Mouse (Mus musculus) megakaryocyte, embryonic 14.5 days (primary cell): ENCODE results near the gene Gm20517.

ENCODE experiments used
- FLI1 ChIP-seq: IDR thresholded peaks from 2 replicates; pipeline ENCODE4 v1.6.1; 2012; ENCODE audit warnings: low read length, inconsistent platforms, mixed read lengths
- GATA1 ChIP-seq: IDR thresholded peaks from 3 replicates; pipeline ENCODE4 v1.6.1; 2012; ENCODE audit warnings: mixed read lengths, low read length, inconsistent platforms, borderline replicate concordance

DNA sequence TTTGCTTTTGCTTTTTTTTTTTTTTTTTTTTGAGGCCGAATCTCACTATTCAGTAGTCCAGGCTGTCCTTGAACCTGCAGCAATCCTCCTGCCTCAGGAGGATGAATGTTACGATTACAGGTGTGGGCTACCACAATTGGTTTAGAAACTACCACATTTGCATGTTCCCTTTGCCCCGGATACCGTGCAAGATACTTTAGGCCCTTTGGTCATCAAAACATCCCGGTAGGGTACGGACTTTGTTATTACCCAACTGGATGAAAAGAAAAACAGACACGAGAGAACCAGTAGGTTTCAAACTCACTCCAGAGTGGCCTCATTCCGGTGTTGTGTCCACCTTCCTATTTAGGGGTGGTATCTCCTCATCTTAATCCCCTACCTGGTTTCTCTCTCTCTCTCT lies 22.9 kb upstream of the Gm20517 start:
- TF ChIP-seq GATA1 (no peak), FLI1 (no peak)
